Mouse (Mus musculus): ENCODE data around the gene Mdga1.

The Mdga1 gene

GRCm38 (mm10) chr17:29970037-29970555 lies at the start of gene Mdga1:
Gene Mdga1, minus strand, starts transcription at chr17:29970087.
- in situ Hi-C loops (cut with MboI; ENCODE audit: unreplicated experiment in 2 of 2): loop anchor here in 1 of 2 experiments (10.0 kb wide), 1 partner anchor 135 kb away; no protein-coding TSS in a partner anchor

DNA sequence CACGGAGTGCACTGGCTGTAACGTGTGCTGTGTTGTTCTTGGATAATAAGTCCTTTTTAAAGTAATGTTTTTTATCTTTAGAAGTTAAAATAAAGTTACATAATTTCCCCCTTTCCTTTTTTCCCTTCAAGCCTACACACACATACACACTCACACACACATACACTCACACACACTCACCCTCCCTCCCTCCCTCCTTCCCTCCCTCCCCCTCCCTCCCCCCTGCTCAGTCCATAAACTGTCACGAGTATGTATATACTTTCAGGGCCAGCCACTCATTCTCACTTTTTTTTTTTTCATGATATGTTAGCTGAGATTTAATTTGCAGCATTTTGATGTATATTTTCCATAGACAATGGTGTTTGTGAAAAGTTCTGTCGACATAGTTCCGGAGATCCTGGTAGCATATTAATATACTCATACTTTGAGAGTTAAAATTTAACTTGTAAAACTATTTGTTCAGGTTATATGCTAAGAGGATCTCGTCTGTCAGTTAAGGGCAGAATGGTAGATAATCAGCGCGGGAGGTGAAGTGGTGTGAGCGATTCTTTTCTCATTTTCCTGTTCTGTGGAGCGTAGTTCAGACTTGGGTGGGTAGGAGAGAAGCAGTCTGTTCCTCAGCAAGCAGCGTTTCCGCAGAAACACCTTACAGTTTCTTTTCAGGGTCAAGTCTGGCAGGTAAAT lies 49.2 kb upstream of the Mdga1 start:
- in situ Hi-C loops (cut with MboI; ENCODE audit: unreplicated experiment in 2 of 2): no loop called here

DNA sequence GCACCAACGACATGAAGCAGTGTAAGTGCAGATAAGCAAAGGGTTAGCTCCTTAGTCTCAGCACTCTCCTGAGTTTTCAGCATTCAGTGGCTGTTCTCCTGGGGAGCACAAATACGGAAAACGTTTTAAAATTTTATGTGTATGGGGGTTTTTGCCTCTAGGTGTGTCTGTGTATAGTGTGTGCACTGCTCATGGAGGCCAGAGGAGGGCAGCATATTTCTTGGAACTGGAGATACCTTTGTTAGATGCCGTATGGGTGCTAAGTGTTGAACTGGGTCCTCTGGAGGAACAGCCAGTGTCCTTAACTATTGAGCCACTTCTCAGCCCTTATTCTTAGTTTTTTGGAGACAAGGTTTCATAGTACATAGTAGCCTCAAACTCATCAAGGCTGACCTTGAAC lies 44.8 kb upstream of the Mdga1 start:
- in situ Hi-C loops (cut with MboI; ENCODE audit: unreplicated experiment in 2 of 2): no loop called here

DNA sequence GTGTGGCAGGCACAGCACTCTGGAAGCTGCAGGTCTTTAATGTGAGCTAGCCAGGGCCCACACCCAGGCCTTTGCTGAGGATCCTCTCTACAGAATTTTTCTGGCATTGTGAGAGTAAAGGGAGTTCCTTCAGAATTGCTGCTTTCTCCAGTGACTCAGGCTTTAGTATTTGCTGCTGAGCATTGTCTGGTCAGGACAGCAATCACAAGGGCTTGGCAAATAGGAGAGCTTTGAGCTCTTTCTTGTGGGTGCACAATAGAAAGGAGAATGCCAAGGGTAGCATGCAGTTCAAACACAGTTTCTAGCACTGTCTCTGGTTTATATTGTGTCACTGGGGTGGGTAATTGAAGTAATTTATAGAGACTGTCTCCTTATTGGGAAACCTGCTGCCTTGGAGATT lies 38.5 kb upstream of the Mdga1 start:
- in situ Hi-C loops (cut with MboI; ENCODE audit: unreplicated experiment in 2 of 2): no loop called here

DNA sequence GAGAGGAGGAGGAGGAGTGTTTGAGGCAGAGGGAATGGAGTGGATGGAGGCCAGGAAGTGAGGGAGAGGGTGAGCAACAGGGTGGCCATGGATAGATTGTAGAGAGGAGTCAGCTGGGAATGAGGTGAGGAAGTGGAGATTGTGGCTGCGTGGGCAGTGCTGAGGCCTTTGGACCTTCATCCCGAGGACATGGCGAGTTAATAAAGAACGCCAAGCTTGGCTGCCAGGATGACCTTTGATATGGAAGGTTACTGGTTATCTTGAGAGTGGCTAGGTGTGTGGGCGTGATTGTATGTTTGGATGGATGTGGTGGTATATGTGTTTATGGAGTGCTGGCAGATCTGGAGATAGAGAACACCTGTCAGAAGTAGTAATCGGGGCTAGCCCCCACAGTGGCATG lies 38.0 kb upstream of the Mdga1 start:
- in situ Hi-C loops (cut with MboI; ENCODE audit: unreplicated experiment in 2 of 2): no loop called here

DNA sequence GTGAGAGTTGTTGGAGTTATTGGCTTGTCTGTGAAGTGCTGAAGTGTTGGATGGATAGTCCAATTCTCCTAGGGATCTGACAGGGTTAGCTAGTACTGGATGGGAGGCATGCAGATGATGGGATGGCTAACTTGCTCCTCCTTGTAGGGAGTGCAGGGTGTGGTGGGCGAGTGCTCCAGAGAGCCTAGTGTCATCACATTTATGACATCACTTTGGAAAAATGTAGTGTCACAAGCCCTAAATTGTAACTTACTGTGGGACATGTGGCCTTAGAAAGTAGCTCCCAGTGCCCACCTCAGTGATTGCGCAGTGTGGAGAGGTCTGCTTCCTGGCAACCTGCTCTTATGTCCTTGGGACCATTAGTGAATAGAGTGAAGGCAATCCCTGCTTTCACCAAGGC lies 37.0 kb upstream of the Mdga1 start:
- in situ Hi-C loops (cut with MboI; ENCODE audit: unreplicated experiment in 2 of 2): no loop called here

DNA sequence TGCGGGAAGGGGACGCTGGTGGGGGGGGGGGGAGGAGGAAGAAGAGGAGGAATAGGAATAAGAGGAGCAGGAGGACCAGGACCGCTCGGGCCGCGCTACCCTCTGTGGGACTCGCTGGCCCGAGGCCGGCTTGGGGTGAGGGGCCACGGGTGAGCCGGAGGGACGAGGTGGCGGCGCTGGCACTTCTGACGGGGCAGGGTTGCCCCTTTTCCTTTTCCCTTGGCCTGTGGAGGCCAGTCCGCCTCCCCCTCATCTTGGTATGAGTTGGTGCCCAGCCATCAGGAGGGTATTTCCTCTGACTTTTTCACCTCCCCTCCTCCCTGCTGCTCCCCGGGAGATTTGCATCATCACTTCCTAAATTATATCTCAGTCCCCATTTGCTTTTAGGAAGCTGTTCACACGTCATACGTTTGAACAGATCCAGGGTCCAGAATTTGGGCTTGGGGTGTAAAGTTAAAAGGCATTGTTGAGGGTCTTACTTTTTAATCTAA lies 35.6 kb upstream of the Mdga1 start:
- in situ Hi-C loops (cut with MboI; ENCODE audit: unreplicated experiment in 2 of 2): no loop called here

GRCm38 (mm10) chr17:30005103-30005443 lies 35.2 kb upstream of the Mdga1 start:
- in situ Hi-C loops (cut with MboI; ENCODE audit: unreplicated experiment in 2 of 2): no loop called here

DNA sequence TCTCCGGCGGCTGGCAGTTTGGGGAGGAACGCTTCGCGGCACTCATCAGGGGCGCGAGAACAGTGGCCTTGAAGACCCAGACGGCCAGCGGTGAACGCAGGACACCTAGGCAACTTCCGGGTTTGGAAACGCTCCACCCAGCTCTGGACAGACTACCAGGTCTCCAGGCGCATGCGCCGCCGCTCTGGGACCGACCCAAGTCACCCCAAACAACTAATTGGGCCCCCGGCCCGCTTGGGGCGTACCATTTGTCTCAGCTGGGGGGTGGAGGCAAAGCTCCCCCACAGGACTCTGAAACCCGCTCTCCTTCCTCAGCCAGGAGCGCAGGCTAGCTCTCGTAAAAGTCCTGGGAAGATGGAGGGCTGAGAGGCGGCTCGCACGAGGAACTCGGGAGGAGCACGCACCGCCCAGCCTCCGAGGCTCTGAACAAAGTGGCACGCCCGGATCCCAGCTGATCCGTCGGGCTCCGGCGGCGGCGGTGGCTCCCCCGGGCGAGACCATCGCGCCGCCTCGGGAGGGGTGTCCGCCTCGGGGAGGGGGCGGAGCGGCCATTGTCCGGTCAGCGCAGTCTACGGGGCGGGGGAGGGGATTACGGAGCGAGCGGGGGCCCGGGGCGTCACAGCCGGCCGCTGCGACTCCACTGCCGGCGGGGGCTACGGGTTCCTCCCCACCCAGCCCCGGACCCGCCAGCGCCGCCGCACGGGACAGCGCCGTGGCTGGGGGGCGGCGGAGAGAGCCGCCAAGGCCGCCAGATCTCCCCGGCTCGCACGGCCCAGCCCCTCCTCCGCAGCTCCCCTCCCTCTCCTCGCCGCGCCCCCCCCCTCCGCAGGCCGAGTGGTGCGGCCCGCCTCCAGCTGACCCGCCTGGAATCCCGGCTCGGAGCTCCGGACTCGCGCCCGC lies 34.6 kb upstream of the Mdga1 start, which contains the start of gene Zfand3:
Gene Zfand3, plus strand, starts transcription at position 531 of the 900 bp plus-strand sequence.
- in situ Hi-C loops (cut with MboI; ENCODE audit: unreplicated experiment in 2 of 2): no loop called here

DNA sequence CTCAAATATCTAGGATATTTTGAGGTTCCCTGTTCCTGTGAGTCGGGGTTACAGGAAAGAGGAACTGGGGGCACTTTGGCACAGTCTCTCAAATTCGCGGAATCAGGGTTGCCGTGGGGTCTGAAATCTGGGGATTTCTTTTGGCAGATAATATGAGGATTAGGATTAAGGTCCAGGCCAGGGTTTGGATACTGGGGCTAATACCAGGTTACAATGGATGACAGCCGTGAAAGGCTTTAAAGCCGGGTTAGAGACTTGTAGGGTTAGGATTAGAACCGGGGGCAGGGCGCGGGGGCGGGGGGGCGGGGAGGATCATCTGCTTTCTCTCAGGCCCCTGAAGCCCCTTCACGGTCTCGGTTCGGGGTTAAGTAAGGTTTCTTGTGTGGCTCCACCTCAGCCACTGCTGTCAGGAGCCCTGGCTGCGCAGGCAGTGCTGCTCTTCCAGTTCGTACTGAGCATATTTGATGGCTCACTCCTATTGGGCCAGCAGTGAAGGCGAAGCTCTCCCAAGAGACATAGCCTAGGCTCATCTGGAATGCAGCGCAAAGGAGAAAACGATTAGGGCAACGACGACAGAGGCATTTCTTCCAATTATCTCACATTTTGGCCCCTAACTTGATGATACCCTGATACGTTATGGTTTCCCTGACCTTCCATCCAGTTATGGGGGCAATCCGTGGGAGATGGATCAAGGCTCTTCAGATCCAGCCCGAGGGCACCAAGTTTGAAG lies 28.8 kb upstream of the Mdga1 start:
- in situ Hi-C loops (cut with MboI; ENCODE audit: unreplicated experiment in 2 of 2): no loop called here

- in situ Hi-C loops (cut with MboI; ENCODE audit: unreplicated experiment in 2 of 2): no loop called here
Measured at GRCm38 (mm10) chr17:29997726-29998125, 27.8 kb upstream of the Mdga1 start.

DNA sequence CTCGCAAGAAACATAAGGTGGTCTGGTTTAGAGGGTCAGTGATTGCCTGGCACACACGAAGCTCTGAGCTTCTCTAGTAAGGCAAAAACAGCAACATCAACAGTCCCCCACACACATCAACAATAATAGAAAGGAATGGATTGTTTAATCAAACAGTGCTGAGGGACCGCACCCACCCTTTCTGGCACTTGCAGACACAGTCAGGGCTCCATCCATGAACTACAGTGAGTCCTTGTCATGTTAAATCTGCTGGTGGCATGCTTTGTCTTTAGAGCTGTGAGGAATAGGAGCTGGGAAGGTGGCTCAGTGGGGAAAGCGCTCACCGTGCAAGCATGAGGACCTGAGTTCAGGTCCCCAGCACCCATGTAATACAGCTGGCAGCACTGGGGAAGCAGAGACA lies 26.1 kb upstream of the Mdga1 start:
- in situ Hi-C loops (cut with MboI; ENCODE audit: unreplicated experiment in 2 of 2): no loop called here

GRCm38 (mm10) chr17:29994459-29994858 lies 24.6 kb upstream of the Mdga1 start:
- in situ Hi-C loops (cut with MboI; ENCODE audit: unreplicated experiment in 2 of 2): no loop called here

GRCm38 (mm10) chr17:29994011-29994410 lies 24.1 kb upstream of the Mdga1 start:
- in situ Hi-C loops (cut with MboI; ENCODE audit: unreplicated experiment in 2 of 2): no loop called here

DNA sequence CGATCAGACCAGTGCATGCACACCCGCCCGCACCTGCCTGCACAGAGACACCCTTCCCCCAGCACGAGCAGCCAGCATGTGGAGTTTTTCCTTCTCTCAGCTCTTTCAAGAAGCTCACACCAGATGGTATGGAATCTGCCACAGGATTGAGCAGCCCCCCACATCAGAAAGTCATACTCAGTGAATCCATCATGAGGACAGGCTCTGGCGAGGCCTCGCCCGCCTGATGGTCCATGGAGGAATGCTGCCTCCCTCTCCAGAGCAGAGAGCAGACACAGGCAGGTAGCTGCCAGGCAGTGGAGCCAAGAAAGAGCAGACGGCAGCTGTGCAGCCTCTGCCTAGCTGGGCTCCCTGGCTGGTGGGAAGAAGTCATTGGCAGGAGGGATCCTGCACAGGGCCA lies 23.6 kb upstream of the Mdga1 start:
- in situ Hi-C loops (cut with MboI; ENCODE audit: unreplicated experiment in 2 of 2): no loop called here

GRCm38 (mm10) chr17:29990845-29991244 lies 21.0 kb upstream of the Mdga1 start:
- in situ Hi-C loops (cut with MboI; ENCODE audit: unreplicated experiment in 2 of 2): no loop called here

DNA sequence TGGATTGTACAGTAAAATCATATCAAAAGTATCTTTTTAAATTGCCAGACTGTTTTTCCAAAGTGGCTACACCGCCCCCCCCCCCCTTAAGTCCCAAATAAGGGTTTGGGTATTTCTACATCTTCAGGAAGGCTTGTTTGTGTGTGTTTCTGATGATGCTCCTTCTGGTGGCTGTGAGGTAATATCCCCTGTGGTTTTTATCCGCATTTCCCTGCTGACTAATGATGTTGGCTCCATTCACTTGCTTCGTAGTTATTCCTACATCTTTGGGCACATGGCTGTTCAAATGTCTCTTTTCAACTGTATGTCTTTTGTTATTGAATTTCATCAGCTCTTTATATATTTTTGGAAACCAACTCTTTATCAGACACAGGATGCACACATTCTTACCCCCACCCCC lies 20.2 kb upstream of the Mdga1 start:
- in situ Hi-C loops (cut with MboI; ENCODE audit: unreplicated experiment in 2 of 2): no loop called here

DNA sequence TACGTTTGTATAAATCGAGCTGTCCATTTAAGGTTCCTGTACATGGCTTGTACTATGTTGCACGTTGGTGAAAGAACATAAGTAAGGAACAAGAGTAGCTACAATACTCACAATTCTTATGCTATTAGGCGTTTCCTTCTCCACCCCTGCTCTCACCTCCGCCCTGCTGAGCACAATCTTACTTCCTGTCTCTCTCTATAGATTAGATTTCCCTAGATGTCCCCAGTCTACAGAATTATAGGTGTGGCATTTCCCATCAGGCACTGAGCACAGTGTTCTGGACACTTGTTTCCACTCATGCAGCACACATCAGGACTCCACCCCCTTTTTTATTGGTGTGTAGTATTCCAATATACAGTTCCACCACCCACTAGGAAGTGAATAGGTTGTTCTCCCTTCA lies 19.8 kb upstream of the Mdga1 start:
- in situ Hi-C loops (cut with MboI; ENCODE audit: unreplicated experiment in 2 of 2): no loop called here

DNA sequence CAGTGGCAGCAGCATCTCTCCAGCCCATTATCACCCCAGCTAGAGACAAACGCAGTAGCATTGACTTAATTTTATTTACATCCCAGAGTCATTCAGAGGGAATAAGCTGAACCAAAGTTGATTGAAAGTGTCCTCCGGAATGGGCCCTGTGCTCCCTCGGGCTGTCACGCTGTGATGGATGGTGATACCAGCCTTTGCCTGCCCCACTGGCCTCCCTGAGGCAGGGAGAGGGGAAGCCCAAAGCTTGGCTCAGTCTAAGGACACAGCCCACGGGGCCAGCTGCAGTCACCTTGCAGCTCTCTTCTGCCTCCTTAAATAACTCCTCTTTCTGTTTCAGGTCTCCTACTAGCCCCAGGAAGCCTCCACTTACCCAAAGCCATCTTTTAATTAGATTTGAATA lies 18.3 kb upstream of the Mdga1 start:
- in situ Hi-C loops (cut with MboI; ENCODE audit: unreplicated experiment in 2 of 2): no loop called here

GRCm38 (mm10) chr17:29985534-29985933 lies 15.6 kb upstream of the Mdga1 start:
- in situ Hi-C loops (cut with MboI; ENCODE audit: unreplicated experiment in 2 of 2): no loop called here

DNA sequence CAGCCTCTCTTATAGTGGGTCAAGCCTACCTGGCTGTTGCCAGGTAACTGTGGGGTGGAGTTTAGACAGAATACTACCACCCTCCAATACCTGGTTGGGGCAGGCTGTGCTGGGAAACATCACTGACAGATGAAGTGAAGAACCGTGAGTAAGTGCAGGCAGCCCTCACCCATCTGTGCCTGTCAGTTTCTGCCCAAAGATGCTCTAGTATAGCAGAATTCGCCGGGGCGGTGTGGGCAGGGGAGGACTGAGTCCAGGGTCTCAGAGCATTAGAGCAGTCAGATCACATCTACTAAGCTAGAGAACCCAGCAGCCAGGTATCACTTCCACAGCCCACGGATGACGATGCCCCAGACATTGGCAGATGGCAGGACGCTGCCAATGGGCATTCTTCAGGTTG lies 15.0 kb upstream of the Mdga1 start:
- in situ Hi-C loops (cut with MboI; ENCODE audit: unreplicated experiment in 2 of 2): no loop called here

All from v-Abl transformed pro-B cells (cell line).